Mouse (Mus musculus) lung, embryonic 14.5 days (tissue): Measurements from ENCODE around the gene Sap25. TPM values are rescaled to one million over a fixed set of nuclear protein-coding genes. Genes with fewer than 3 reads are reported as not detected.
A peak's percentile ranks its signal among the peaks of the same experiment; 100 is the strongest.
"Not testable (repeated sequence)": the region's sequence is repeated elsewhere in the genome, so short reads cannot be mapped to it uniquely, and the experiment has no call there.

ENCODE experiments used
- ATAC-seq: fragments of 200-750 bp; cut with Nextera tagmentation; 2 replicates; pipeline ENCODE4 v1.8.0; 2017; ENCODE audit warnings: mild to moderate bottlenecking, moderate TSS enrichment, moderate library complexity; ENCODE audit not compliant: insufficient read depth
- DNase-seq: peaks from one replicate; pipeline ENCODE4 v3.0.0-alpha.2; 2015
- H3K27ac ChIP-seq: fragments of 300-500 bp; sonication (generic); 2 replicates; pipeline ENCODE4 v1.5.1; 2014; ENCODE audit warnings: low read depth, mild to moderate bottlenecking, moderate library complexity
- H3K27me3 ChIP-seq: fragments of 300-500 bp; sonication (generic); 2 replicates; pipeline ENCODE4 v1.6.1; 2014; ENCODE audit warnings: low read length, control low read depth; ENCODE audit not compliant: insufficient read depth
- H3K36me3 ChIP-seq: fragments of 300-500 bp; sonication (generic); 2 replicates; pipeline ENCODE4 v1.6.1; 2014; ENCODE audit warnings: control low read depth; ENCODE audit not compliant: insufficient read depth
- H3K4me1 ChIP-seq: fragments of 300-500 bp; sonication (generic); 2 replicates; pipeline ENCODE4 v1.6.1; 2014; ENCODE audit warnings: antibody characterized with exemption, control low read depth; ENCODE audit not compliant: insufficient read depth
- H3K4me2 ChIP-seq: fragments of 300-500 bp; sonication (generic); 2 replicates; pipeline ENCODE4 v1.6.1; 2014; ENCODE audit warnings: mild to moderate bottlenecking
- H3K4me3 ChIP-seq: fragments of 300-500 bp; sonication (generic); 2 replicates; pipeline ENCODE4 v1.5.1; 2014; ENCODE audit warnings: low read depth, low read length
- H3K9ac ChIP-seq: fragments of 300-500 bp; sonication (generic); 2 replicates; pipeline ENCODE4 v1.6.1; 2014
- H3K9me3 ChIP-seq: fragments of 300-500 bp; sonication (generic); 2 replicates; pipeline ENCODE4 v1.6.1; 2016; ENCODE audit warnings: low read depth, low read length, control low read depth
- CTCF ChIP-seq: IDR thresholded peaks from 2 replicates; pipeline ENCODE4 v1.5.1; 2016; ENCODE audit warnings: antibody characterized with exemption, low read depth
- WGBS: fragments of 180-500 bp; shearing (Covaris S2); extraction: QIAGEN DNeasy Blood & Tissue Kit; methylation state at CpG from one replicate; pipeline ENCODE4 v1.1.7; 2014; 5-methylcytosine and 5-hydroxymethylcytosine counted together
- polyA plus RNA-seq: library from polyadenylated mRNA; unstranded; fragments of >200 nt; fragmentation: Nextera tagmentation; extraction: Ambion mirVana; gene quantifications from 2 replicates; pipeline ENCODE4 v1.2.1, GENCODE M21; 2014

The Sap25 gene
- polyA plus RNA-seq, 1 experiment from 2014 or later, result 8.1 TPM

DNA sequence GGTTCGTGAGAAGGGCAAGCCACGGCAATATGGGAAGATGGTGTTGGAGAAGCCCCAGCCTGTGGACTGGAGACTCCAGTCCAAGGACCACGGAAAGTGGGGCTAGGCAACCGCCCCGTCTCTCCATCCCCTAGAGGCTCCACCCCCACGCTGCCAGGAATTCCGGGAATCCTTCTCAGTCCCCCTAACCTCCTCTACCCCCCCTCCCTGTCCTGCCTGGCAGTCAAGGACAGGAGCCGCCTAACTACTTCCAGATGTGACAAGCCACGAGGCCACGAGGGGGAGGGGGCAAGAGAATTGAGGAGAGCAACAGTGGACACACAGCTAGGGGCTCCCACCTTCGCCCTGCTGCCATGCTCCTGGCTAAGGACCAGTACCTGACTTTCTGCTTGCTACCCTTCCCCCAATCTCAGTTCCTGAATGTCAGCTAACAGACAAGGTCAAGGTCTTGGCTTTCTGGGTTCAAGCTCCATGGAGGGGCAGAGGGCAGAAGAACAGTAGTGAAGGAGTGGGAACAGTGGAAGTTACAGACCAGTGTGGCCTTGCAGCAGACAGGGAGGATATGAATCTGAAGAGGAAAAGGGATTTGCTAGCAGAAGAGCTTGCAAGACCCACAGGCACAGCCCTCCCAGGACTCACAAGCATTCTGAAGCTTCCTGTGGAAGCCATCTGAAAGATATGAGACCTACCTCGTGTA is 30.4 kb upstream of the Sap25 start:
- H3K4me1 ChIP-seq, result peaks cover 35% of the 10 kb centered on the region
- no peaks in the 10 kb centered on the region for H3K27me3 ChIP-seq
- DNase-seq (peak; percentile 90), ATAC-seq (peak; percentile 86)
- peak overlapping the region; percentile 42 for H3K4me3 ChIP-seq
- H3K4me2 ChIP-seq, result peak overlapping the region; percentile 70
- peak overlapping the region; percentile 56 for H3K9ac ChIP-seq
- TF ChIP-seq CTCF, result no peak
- no peaks in the 10 kb centered on the region for H3K9me3 ChIP-seq
- peak overlapping the region; percentile 96 for H3K27ac ChIP-seq
- H3K36me3 ChIP-seq, result peaks cover 24% of the 10 kb centered on the region; the same call in 1 of the 2 replicates
- 5% methylated on average over 12 of the region's 12 CpGs for WGBS

DNA sequence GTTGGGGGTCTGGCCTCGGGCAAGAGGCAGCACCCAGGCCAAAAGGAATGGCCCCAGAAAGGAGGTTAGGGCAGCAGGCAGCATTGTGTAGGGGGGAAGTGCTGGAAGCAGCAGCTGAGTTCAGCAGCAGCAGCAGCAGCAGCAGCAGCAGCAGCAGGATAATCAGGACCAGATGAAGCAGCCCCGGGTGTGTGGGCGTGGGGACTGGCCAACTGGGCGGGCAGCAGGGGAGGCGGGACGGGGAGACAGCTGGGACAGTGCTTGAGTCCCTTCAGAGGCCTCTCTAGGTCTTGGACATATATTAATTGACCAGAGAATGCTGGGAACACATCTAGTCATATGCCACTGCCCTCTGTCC is 29.9 kb upstream of the Sap25 start:
- 1% methylated on average over 6 of the region's 6 CpGs for WGBS

DNA sequence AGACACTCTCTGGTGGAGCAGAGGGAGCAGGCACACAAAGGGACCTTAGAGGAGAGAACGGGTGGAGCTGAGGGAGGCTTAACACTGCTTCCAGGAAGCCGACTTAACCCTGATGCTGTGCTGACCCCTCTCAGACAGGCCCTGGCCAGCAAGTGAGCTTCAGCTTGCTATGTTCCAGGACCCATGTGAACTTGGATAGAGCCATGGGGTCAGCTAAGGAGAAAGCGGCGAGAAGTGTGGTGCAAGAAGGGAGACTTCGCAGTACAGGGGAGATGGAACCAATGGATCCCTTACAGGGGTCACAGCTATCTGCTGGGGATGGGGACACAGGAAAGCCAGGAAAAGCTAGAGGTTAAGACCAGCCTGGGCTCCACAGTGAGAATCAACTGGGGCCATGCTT is 28.1 kb upstream of the Sap25 start:
- WGBS, result 67% methylated on average over 5 of the region's 5 CpGs
- Histone ChIP-seq H3K27ac (no peak overlapping the region), H3K9me3 (no peaks in the 10 kb centered on the region), H3K27me3 (no peaks in the 10 kb centered on the region), H3K4me1 (peaks cover 33% of the 10 kb centered on the region), H3K4me2 (no peak overlapping the region), H3K36me3 (0 out of 2 replicates have a peak, but pooled peaks cover 3% of the 10 kb centered on the region), H3K9ac (no peak overlapping the region; the same call in 1 of the 2 replicates), H3K4me3 (no peak overlapping the region)
- TF ChIP-seq CTCF, result no peak
- ATAC-seq (no peak), DNase-seq (no peak)

More for the DNA sequence above, 29.9 kb upstream of the Sap25 start:
- ATAC-seq, result peak; percentile 85
- DNase-seq, result peak; percentile 84
- Histone ChIP-seq H3K27ac (peak overlapping the region; percentile 96), H3K4me3 (peak overlapping the region; percentile 42), H3K4me1 (peaks cover 35% of the 10 kb centered on the region), H3K27me3 (no peaks in the 10 kb centered on the region), H3K36me3 (peaks cover 20% of the 10 kb centered on the region; the same call in 1 of the 2 replicates), H3K4me2 (peak overlapping the region; percentile 70), H3K9me3 (no peaks in the 10 kb centered on the region), H3K9ac (peak overlapping the region; percentile 56)
- 0 out of 2 replicates have a peak, but pooled peaks have one; percentile 1 for TF ChIP-seq CTCF

DNA sequence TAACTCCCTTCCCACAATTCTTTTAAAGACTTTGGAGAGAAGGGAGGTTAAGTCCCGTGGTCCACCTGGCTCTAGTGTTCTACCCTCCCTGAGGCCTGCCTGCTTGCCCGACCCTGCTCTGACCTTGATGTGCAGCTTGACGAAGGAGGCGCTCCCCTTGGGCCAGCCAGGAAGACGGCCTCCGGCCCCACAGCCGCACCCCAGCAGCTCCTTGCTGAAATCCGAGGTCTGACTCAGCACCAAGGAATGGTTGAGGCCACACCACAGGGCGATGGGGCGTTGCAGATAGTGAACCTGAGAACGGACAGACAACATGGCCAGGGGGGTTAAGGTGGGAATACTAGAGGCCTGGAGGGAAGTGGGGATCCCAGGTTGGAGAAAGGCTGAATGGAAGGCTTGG is 27.6 kb upstream of the Sap25 start, which contains the start of gene Pcolce:
Gene Pcolce (minus strand): TSS at position 235 of the 400 bp plus-strand sequence.
- no peaks in the 10 kb centered on the region for H3K36me3 ChIP-seq
- peaks cover 28% of the 10 kb centered on the region for H3K4me1 ChIP-seq
- H3K27me3 ChIP-seq, result no peaks in the 10 kb centered on the region
- TF ChIP-seq CTCF, result no peak
- 46% methylated on average over 11 of the region's 11 CpGs for WGBS
- H3K9me3 ChIP-seq, result no peaks in the 10 kb centered on the region
- no peak for DNase-seq
- no peak within 1 kb of the TSS for H3K27ac ChIP-seq
- no peak within 1 kb of the TSS for H3K4me3 ChIP-seq
- no peak within 1 kb of the TSS for H3K4me2 ChIP-seq
- peak within 1 kb of the TSS; percentile 6; the same call in 1 of the 2 replicates for H3K9ac ChIP-seq
- ATAC-seq, result no peak

DNA sequence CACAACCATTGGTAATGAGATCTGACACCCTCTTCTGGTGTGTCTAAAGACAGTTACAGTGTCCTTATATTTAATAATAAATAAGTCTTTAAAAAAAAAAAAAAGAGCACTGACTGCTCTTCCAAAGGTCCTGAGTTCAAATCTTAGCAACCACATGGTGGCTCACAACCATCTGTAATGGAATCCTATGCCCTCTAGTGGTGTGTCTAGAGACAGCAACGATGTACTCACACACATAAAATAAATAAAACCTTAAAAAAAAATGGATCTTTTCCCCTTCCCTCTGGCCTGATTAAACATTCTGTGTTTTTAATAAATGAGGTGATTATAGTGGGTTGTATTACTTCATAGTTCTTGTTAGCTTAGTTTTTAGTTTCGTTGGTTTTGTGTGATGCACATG is 26.2 kb upstream of the Sap25 start:
- H3K27ac ChIP-seq, DNase-seq, H3K9me3 ChIP-seq, H3K36me3 ChIP-seq, H3K4me2 ChIP-seq, H3K27me3 ChIP-seq, H3K4me3 ChIP-seq, H3K9ac ChIP-seq, ATAC-seq: not testable (repeated sequence)
- 0 out of 2 replicates have a peak, but pooled peaks have one; percentile 14 for TF ChIP-seq CTCF
- H3K4me1 ChIP-seq, result peaks cover 22% of the 10 kb centered on the region; the same call in 1 of the 2 replicates
- WGBS, result 56% methylated on average over 2 of the region's 2 CpGs

- TF ChIP-seq CTCF, result no peak
- H3K4me3 ChIP-seq, result no peak overlapping the region
- no peak overlapping the region for H3K4me2 ChIP-seq
- no peaks in the 10 kb centered on the region for H3K9me3 ChIP-seq
- WGBS, result 73% methylated on average over 7 of the region's 7 CpGs
- no peaks in the 10 kb centered on the region for H3K27me3 ChIP-seq
- H3K27ac ChIP-seq, result no peak overlapping the region
- no peak overlapping the region for H3K9ac ChIP-seq
- peaks cover 18% of the 10 kb centered on the region; the same call in 1 of the 2 replicates for H3K4me1 ChIP-seq
- DNase-seq (no peak), ATAC-seq (no peak)
- no peaks in the 10 kb centered on the region for H3K36me3 ChIP-seq
Observed at GRCm38 (mm10) chr5:137615347-137615746, 25.8 kb upstream of the Sap25 start.

GRCm38 (mm10) chr5:137623937-137624530 is 17.1 kb upstream of the Sap25 start:
- Histone ChIP-seq H3K4me2 (no peak overlapping the region), H3K36me3 (no peaks in the 10 kb centered on the region), H3K4me1 (no peaks in the 10 kb centered on the region), H3K27ac (no peak overlapping the region), H3K27me3 (no peaks in the 10 kb centered on the region), H3K9me3 (no peaks in the 10 kb centered on the region), H3K9ac (no peak overlapping the region), H3K4me3 (no peak overlapping the region)
- 77% methylated on average over 11 of the region's 11 CpGs for WGBS
- ATAC-seq (no peak), DNase-seq (no peak)
- no peak for TF ChIP-seq CTCF
